Mouse (Mus musculus) kidney, postnatal 0 days (tissue): Measurements from ENCODE around the gene Cox20. TPM values are rescaled to one million over a fixed set of nuclear protein-coding genes. Genes with fewer than 3 reads are reported as not detected.
"Not testable (repeated sequence)": the region's sequence is repeated elsewhere in the genome, so short reads cannot be mapped to it uniquely, and the experiment has no call there.

Experiments used
- ATAC-seq: fragments of 200-750 bp; cut with Nextera tagmentation; replicated peaks from 2 replicates; pipeline ENCODE4 v1.8.0; 2017; ENCODE audit warnings: low read depth, moderate number of reproducible peaks, moderate TSS enrichment, moderate library complexity; ENCODE audit not compliant: low FRiP score
- DNase-seq: peaks from one replicate; pipeline ENCODE4 v3.0.0-alpha.2; 2016; ENCODE audit warnings: low spot score
- H3K27ac ChIP-seq: fragments of 300-500 bp; sonication (generic); 2 replicates; pipeline ENCODE4 v1.5.1; 2014; ENCODE audit warnings: mild to moderate bottlenecking
- H3K27me3 ChIP-seq: fragments of 300-500 bp; sonication (generic); 2 replicates; pipeline ENCODE4 v1.6.1; 2014; ENCODE audit warnings: low read length, mixed read lengths; ENCODE audit not compliant: insufficient read depth
- H3K36me3 ChIP-seq: fragments of 300-500 bp; sonication (generic); 2 replicates; pipeline ENCODE4 v1.6.1; 2014; ENCODE audit warnings: low read length, mixed read lengths; ENCODE audit not compliant: insufficient read depth
- H3K4me1 ChIP-seq: fragments of 300-500 bp; sonication (generic); replicated peaks from 2 replicates; pipeline ENCODE4 v1.6.1; 2014; ENCODE audit warnings: antibody characterized with exemption, low read length, mixed read lengths; ENCODE audit not compliant: insufficient read depth
- H3K4me2 ChIP-seq: fragments of 300-500 bp; sonication (generic); 2 replicates; pipeline ENCODE4 v1.6.1; 2014; ENCODE audit warnings: mild to moderate bottlenecking, low read length, moderate library complexity, mixed read lengths
- H3K4me3 ChIP-seq: fragments of 300-500 bp; sonication (generic); replicated peaks from 2 replicates; pipeline ENCODE4 v1.5.1; 2014; ENCODE audit warnings: low read depth, low read length
- H3K9ac ChIP-seq: fragments of 300-500 bp; sonication (generic); 2 replicates; pipeline ENCODE4 v1.6.1; 2014; ENCODE audit warnings: low read depth, low read length
- H3K9me3 ChIP-seq: fragments of 300-500 bp; sonication (generic); replicated peaks from 2 replicates; pipeline ENCODE4 v1.6.1; 2016; ENCODE audit warnings: low read length, inconsistent platforms, mixed read lengths
- CTCF ChIP-seq: IDR thresholded peaks from 2 replicates; pipeline ENCODE4 v1.5.1; 2016; ENCODE audit warnings: antibody characterized with exemption, low read depth, mild to moderate bottlenecking, moderate library complexity
- WGBS: fragments of 180-500 bp; shearing (Covaris S2); extraction: QIAGEN DNeasy Blood & Tissue Kit; methylation state at CpG from one replicate; pipeline ENCODE4 v1.1.7; 2014; 5-methylcytosine and 5-hydroxymethylcytosine counted together
- polyA plus RNA-seq: library from polyadenylated mRNA; unstranded; fragments of >200 nt; fragmentation: Nextera tagmentation; extraction: Ambion mirVana; gene quantifications from 2 replicates; pipeline ENCODE4 v1.2.1, GENCODE M21; 2015

Gene Cox20
- polyA plus RNA-seq, 1 experiment from 2014 or later = 225 TPM

DNA sequence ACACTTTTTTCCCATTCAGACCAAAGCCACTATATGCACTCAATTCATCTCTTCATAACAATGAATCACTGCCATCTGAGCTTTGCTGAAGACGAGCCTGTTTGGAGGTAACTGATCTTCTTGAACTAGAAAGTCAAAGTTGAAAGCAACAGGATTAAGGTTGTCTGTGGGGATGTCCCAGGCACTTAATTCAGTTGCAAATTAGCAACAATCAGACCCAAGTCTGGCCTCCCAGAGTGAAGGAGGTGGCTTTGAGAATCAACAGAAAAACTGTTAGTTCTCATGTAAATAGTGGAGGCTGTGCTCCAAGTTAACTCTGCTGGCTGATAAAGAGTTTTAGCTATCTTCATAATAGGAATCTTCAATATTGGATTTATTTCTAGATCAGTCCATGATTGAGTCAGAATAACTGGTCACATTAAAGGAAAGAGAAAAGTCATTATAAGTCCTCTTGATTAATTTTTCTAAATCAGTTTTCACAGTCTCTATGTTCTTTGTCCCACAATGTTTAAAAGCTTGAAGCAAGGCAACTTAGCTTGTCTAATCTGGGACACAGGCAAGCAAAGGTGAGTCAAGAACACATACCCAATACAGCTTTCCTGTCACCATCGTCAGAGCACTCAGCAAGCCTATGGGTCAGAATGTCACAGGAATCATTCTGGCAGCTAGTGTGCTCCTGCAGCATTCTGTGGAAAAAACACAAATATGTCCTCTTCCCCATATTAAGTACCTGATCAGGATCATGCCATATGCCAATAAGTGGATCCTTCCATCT is 34.8 kb upstream of the Cox20 start:
- ATAC-seq = no peak
- Histone ChIP-seq H3K9me3 (no peaks in the 10 kb centered on the region), H3K4me1 (no peaks in the 10 kb centered on the region), H3K27me3 (no peaks in the 10 kb centered on the region), H3K27ac (no peak overlapping the region), H3K4me3 (no peak overlapping the region), H3K9ac (no peak overlapping the region), H3K4me2 (no peak overlapping the region), H3K36me3 (no peaks in the 10 kb centered on the region)
- 62% methylated on average over 2 of the region's 2 CpGs for WGBS
- no peak for TF ChIP-seq CTCF
- DNase-seq = no peak

DNA sequence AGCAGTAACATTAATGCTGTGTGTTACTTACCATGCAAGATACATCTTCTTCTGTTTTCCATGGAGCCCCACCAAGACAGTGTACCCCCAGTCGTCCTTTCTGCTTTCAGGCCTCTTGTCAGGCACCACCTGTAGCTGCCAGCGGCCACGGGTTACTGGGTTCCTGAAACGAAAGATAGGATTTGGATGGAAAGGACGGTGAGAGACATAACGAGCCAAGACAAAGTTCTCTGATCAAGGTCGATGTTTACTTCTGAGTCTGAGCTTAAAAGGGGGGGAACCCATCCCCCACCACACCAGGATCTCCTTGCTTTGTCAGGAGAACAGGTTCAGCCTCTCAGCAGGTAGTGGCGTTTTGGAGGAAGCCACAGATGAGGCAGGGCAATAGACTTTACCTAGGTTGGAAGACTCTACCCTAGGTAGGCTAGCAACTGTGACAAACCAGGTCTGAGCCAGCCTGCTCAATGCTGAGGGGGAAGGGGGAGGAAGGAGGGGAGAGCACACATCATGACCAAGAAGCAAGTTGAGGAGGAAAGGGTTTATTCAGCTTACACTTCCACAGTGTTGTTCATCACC is 31.2 kb upstream of the Cox20 start:
- ATAC-seq = no peak
- 66% methylated on average over 8 of the region's 8 CpGs for WGBS
- Histone ChIP-seq H3K4me1 (no peaks in the 10 kb centered on the region), H3K27ac (no peak overlapping the region), H3K9me3 (no peaks in the 10 kb centered on the region), H3K9ac (no peak overlapping the region), H3K4me3 (no peak overlapping the region), H3K4me2 (no peak overlapping the region), H3K27me3 (no peaks in the 10 kb centered on the region), H3K36me3 (no peaks in the 10 kb centered on the region)
- DNase-seq = no peak
- no peak for TF ChIP-seq CTCF

DNA sequence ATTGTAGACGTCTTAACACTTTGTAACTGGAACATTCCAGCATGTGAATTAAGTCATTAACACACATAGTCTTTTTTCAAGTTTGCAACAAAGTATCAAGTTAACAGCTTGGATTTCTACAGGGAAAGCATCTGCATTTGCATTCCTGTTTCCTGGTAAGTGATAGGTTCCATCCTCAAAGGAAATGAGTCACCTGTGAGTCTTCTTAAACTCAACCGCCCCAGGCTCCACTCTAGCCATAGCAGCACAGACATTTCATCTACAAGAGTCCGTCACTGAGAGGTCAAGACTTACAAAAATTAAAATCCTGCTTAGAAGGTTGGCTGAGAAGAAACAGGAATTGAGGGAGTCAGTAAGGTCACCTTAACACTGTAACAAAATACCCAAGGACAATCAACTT is 27.2 kb upstream of the Cox20 start:
- ATAC-seq (no peak), DNase-seq (no peak)
- no peak overlapping the region for H3K27ac ChIP-seq
- H3K4me3 ChIP-seq = no peak overlapping the region
- H3K9ac ChIP-seq = no peak overlapping the region
- WGBS = 62% methylated on average over 3 of the region's 3 CpGs
- no peaks in the 10 kb centered on the region for H3K36me3 ChIP-seq
- no peaks in the 10 kb centered on the region for H3K27me3 ChIP-seq
- no peak overlapping the region for H3K4me2 ChIP-seq
- H3K4me1 ChIP-seq = no peaks in the 10 kb centered on the region
- TF ChIP-seq CTCF = no peak
- no peaks in the 10 kb centered on the region for H3K9me3 ChIP-seq

DNA sequence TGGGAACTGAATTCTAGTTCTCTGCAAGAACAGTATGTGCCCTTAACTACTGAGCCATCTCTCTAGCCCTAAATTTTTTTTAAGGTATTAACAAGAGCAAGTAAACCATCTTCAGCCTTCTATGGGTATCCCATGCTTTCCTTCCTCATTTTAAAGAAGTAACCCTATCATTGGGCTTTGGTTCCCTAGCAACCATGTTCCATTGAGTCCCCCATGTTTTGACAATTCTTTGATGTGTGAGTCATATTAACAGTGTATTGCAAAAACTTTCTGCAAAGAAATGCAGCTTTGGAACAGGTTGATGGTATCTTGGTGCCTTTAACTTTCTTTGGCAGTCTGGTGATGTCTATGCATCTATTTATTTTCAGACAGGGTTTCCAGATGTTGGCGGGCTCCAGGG is 24.9 kb upstream of the Cox20 start:
- Histone ChIP-seq H3K27me3 (no peaks in the 10 kb centered on the region), H3K9me3 (no peaks in the 10 kb centered on the region), H3K4me1 (no peaks in the 10 kb centered on the region), H3K27ac (no peak overlapping the region), H3K9ac (no peak overlapping the region), H3K36me3 (no peaks in the 10 kb centered on the region), H3K4me2 (no peak overlapping the region), H3K4me3 (no peak overlapping the region)
- no peak for DNase-seq
- 90% methylated on average over 1 of the region's 1 CpGs for WGBS
- TF ChIP-seq CTCF = no peak
- no peak for ATAC-seq

DNA sequence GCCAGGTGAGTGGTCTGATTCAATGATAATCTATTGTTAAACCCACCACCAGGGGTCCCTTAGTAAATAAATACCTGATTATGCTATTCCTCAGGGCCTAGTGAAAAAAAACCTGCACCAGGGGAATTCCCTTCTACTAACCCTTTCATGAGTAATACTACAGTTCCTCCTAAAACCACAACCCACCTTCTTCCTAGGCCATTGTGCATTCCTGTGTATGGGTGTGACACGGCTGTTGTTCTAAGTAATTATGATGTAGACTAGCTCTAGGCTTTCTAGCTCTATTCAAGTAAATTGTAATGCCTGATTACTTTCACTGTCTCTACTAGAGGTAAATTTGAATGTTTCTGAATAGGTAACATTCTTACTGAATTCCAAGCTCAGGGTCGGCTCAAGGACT is 17.7 kb upstream of the Cox20 start:
- H3K4me3 ChIP-seq = not testable (repeated sequence)
- 92% methylated on average over 2 of the region's 2 CpGs for WGBS

DNA sequence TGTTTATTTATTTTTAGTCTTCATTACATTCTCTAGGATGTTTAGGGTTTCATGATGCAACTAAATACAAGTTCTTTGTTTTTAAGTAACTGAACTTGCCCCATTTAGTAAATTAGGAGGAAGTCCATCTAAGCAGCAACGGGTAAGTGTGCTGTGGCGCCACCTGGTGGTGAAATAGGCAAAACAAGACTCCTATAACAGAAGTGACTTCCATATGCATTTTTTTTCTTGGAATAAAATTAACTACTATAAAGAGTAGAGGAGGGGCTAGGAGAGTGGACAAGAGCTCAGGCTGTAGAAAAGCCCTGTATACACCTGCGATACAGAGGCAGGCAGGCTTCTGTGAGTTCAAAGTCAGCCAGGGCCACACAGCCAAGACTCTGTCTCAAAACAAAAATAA is 15.5 kb upstream of the Cox20 start:
- no peaks in the 10 kb centered on the region for H3K9me3 ChIP-seq
- no peaks in the 10 kb centered on the region for H3K4me1 ChIP-seq
- no peak overlapping the region for H3K4me2 ChIP-seq
- no peaks in the 10 kb centered on the region for H3K36me3 ChIP-seq
- 30% methylated on average over 3 of the region's 3 CpGs for WGBS
- H3K27ac ChIP-seq = no peak overlapping the region
- H3K4me3 ChIP-seq = no peak overlapping the region
- H3K27me3 ChIP-seq = no peaks in the 10 kb centered on the region
- TF ChIP-seq CTCF = peak; percentile 91
- DNase-seq (peak; percentile 83), ATAC-seq (peak; percentile 57; the same call in 1 of the 2 replicates)
- no peak overlapping the region for H3K9ac ChIP-seq

More for the DNA sequence above, 17.7 kb upstream of the Cox20 start:
- not testable (repeated sequence) for DNase-seq, H3K9ac ChIP-seq, H3K9me3 ChIP-seq, H3K27me3 ChIP-seq, H3K36me3 ChIP-seq, H3K27ac ChIP-seq, ATAC-seq, H3K4me1 ChIP-seq, H3K4me2 ChIP-seq

DNA sequence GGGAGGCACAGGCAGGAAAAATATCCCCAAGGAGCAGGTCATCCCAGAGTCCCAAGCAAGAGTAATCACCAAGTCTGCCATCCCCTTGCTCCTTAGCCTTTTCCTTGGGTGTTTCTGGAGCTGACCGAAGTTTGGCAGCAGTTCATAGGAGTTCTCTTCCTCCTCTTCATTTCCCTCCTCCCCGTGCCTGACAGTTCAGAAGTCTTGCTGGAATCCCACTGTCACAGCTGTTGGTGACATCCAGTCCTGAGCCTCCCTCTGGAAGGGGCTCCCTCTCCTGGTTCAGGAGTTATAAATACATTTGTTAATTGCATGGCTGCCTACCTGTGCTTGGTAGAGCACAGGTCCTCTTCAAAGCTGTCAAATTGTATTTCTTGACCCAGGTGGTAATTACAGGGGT is 9.4 kb upstream of the Cox20 start:
- TF ChIP-seq CTCF = peak; percentile 3; the same call in 1 of the 2 replicates
- Histone ChIP-seq H3K27ac (no peak overlapping the region), H3K27me3 (no peaks in the 10 kb centered on the region), H3K9ac (no peak overlapping the region), H3K36me3 (no peaks in the 10 kb centered on the region), H3K9me3 (no peaks in the 10 kb centered on the region), H3K4me1 (no peaks in the 10 kb centered on the region), H3K4me2 (no peak overlapping the region), H3K4me3 (no peak overlapping the region)
- DNase-seq (no peak), ATAC-seq (no peak)
- whole genome bisulfite sequencing = 50% methylated on average over 2 of the region's 2 CpGs
